Mouse (Mus musculus) megakaryocyte-erythroid progenitor cell, adult 5-6 weeks (primary cell): ENCODE data around the gene Btbd6. TPM values are rescaled to one million over a fixed set of nuclear protein-coding genes. Genes with fewer than 3 reads are reported as not detected.

ENCODE experiments used
- ATAC-seq: replicated peaks from 2 replicates; pipeline ENCODE4 v1.8.0; 2016; ENCODE audit warnings: mild to moderate bottlenecking, inconsistent platforms; ENCODE audit not compliant: severe bottlenecking, poor library complexity, low FRiP score, low TSS enrichment
- total RNA-seq, 2 experiments: library from RNA; stranded (forward) in 1 of 2; stranded (reverse) in 1 of 2; fragments of 200-1000, 215-1000 nt in 1 of 2; fragments of >200 nt in 1 of 2; fragmentation: Nextera tagmentation in 1 of 2; gene quantifications; 2 replicates each; pipeline ENCODE4 v1.2.3; 2014 to 2017

Gene Btbd6
- total RNA-seq, 2 experiments from 2014 or later: 6.5 to 8.7 TPM

DNA sequence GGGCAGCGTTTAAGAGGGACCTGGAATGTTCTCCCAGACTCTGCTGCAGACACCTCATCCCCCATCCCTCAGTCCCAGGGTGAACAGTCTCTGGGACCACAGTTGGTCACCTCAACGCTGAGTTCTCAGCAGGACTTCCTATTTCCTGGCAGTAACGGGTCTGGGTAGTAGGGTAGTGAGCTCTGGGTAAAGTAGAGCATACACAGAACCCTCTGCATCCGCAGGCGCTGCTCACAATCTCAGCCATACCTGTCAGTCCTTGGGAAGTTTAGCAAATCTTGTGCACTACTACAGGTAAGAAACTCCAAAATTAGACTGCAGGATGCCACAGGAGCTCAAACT, 24.8 kb downstream of the Btbd6 start:
- ATAC-seq: peak; percentile 15

DNA sequence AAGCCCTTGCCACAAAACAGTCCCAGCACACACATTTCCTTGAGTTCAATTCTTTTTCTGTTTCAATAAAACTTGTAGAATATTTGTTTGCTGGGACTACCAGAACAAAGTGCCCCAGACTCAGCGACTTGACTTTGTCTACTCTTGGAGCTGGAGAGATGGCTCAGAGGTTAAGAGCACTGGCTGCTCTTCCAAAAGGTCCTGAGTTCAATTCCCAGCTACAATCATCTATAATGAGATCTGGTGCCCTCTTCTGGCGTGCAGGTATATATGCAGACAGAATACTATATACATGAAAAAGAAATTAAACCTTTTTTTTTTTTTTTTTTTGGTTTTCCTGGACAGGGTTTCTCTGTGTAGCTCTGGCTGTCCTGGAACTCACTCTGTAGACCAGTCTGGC, 26.4 kb downstream of the Btbd6 start:
- ATAC-seq: no peak

DNA sequence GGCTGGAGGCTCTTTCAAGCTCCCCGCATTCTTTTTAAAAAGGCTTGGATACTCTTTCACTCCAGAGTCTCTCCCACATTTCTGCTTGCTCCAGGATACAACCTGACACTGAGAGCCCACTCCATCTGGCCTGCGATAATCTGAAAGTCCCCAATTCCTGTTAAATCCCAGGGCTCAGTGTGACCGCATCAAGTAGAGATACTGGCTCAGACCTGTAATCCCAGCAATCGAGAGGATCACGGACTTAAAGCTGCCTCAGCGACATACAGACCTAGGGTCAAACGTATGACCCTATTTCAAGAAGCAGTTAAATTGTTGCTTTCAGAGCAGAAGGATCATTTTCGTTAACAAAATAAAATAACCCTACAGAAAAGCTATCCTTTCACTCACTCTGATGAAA, 27.7 kb downstream of the Btbd6 start:
- ATAC-seq: no peak

DNA sequence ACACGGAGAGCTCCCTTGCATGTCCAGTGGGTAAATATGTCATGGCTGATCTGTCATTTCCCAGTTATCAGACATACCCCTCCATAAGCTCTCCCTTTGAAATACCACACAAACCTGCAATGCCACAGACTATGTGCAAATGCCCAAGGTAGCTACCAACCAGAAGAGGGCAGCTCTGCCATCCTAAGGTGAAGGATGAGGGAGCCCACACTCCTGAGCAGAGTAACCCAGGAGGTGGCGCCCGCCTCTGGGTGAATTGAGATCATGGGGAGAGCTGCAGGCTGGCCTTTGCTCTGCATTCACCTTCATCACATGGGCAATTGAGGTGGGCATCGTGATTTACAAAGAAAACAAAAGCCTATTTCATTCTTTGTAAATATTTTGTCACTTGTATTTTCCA, 28.7 kb downstream of the Btbd6 start:
- peak; percentile 63 for ATAC-seq

DNA sequence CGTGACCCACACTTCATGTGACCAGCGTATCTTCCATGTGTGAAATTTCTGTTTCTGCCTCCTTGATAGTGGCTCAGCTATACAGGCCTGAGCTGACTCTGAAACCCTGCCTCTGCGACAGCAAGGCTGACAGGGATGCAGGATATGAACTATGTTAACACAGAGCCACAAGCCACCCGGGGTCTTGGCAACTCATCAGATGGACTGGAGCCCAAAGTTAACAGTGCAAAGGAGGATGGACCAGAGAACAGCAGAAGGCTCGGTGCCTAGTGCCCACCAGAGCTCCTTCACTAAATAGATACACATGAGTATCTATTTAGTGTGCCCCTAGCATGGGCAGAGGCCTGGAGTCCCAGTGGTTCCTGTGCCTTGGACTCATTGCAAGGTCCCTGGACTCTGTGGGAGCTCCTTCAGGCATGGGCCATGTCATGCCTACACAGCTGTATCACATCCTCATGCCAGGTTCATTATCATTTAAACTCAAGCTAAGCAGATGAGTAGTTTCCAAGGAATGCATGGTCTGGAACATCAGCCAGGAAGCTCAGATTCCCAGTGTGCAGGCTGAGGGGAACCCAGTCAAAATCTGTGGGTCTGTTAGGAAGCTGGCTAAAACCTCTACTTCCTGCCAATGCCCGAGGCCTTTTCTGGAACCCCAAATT, 35.5 kb downstream of the Btbd6 start:
- ATAC-seq: no peak

DNA sequence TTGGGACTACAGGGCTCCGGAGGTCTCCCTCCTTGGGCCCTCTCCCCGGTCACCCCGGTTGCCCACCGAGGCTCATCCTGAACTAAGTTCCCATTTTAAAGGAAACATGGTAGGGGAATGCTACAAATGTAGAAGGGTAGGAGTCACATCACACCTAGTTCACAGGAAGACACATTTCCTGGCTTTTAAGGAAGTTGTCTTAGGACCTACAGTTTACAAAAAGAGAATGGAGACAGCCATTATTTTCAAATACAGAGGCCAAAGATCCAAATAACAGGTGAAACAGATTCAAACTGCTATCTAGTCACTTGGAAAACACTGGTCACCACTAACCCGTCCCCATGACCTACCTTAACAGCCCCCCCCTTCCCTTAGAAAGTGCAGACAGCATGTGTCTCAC, 36.2 kb downstream of the Btbd6 start:
- ATAC-seq: no peak

DNA sequence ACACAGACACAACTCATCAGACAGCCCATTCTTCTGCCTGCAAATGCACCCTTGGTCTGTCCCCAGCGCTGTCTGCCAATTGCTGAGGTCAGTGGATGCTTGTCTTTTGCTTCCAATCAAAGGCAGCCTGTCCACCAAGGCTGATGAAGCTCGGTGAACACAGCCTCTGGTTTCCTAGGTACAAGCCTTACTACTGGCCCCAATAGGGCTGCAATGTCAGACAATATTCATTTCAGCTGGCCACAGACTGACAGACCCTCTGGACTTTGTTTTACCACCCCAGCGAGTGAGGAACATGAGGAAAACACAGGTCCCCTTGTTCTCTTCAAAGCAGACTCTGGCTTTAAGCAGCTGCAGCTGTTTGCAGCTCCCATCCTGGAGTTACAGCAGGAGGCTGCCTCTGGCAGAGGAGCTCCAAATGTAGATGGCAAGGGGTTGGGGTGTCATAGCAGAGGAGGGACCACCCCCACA, 36.8 kb downstream of the Btbd6 start:
- no peak for ATAC-seq

DNA sequence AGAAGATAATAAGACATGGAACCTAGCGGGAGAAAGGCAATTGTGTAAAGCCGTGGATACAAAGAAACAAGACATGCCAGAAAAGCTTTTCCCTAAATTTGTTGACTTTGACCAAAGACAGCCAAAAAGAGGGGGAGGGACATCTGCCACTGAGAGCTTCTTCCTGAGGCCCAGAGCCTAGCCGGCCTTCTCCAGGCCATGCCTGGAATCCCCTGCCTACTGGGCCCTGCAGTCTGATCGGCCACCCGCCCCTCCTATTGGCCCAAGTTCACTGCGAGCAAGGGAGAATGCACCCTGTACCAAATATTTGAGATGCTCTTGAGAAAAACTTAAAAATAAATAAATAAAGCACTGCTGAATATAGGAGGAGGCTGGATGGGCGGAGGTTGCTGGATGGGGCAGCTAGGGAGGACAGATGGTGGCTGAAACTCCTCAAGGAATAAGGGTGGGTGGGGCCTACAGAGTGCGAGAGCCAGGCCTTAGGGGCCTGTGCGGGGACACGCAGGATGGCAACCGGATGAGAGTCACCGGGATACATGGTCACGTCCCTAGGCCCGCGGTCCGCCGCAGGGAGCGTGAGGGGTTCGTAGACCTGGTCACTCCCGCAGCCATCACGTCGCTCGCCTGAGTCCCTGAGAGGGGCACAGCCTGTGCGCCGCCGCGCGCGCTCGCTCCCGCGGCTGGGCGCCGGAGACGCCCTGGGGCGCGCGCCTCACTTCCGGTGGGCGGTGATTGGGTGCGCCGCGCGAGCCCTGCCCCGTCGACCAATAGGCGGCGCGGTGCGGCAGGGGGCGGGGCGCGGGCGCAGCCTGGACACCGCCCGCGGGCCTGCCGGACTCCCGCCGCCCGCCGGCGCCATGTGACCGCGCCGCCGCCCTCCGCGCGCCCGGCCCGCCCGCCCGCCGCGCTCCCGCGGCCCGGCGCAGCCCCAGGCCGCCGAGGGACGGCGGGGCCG, 37.6 kb downstream of the Btbd6 start, which contains the start of gene Pacs2:
Gene Pacs2 (plus strand): TSS at position 905 of the 955 bp plus-strand sequence.
- ATAC-seq: peak; percentile 72

DNA sequence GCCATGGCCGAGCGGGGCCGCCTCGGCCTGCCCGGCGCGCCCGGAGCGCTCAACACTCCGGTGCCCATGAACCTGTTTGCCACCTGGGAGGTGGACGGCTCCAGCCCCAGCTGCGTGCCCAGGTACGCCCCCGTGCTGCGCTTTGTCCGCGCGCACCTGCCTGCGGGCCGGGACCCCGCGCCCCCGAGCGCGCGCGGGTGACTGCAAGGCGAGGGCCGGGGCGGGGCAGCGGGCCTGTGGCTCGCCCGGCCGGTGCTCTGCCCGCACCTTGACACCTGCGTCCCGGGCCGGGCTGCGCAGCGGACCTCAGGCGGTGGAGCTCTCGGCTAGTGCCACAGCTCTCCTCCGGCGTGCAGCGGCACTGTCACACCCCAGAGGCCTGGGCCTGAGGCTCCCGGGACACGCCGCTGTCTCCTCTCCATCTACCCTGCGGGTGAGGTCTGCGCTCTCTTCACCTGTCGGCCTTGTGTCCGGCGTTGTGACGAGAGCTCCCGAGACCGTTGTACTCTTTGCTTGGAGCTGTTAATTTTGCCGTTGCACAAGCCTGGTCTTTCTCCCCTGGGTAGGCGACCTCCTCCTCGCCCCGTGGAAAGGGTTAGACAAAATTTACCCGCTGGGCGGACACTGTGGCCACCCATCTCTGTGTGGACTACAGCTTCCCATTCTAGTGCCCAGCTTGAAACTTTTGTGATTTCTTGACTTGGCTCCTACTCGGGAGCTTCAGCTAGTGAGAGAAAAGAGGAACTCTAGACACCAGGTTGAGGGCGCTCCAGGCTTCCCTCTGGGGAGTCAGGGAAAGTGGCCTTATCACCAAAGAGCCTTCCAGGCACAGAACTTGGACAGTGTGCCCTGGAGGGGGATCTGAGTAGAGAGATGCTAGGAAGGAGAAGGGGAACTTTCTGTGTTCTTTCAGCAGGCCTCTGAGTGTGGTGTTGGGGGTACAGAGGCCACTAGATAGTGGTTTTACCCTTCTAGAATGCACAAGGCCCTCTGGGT, 38.6 kb downstream of the Btbd6 start:
- ATAC-seq: peak; percentile 62

DNA sequence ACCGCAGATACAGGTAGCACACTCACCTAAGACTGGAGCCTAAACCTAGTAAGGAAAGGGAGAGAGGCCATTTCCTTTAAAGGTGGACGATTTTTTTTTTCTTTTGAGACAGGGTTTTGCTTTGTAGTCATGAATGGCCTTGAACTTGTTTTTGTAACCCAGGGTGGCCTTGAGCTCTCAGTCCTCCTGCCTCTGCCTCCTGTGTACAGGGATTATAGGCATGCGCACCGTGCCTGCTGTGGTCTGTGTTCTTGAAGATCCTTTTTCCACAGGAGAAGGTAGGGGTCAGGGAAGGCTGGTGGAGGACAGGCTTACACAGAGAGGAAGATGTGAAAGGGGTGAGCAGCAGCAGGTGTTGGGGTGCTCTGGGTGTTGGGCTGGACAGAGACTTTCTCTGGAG, 39.7 kb downstream of the Btbd6 start:
- ATAC-seq: no peak

DNA sequence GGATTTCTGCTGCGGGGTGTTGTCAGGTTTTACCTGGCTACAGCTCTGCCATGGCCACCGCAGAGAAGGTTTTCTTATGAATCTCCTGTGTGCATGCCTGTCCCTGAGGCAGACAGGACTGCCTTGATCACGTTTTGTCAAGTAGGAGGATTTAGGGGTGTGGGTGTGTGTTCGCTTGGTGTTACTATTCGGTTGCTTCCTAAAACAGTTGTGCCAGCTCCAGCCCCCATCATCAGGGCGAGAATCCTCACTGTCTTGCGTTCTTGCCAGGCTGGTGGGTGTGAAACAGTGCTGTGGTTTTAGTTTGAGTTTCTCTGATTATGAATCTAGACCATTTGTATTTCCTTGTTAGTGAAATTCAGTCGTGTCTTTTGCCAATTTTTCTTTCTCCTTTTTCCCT, 40.7 kb downstream of the Btbd6 start:
- no peak for ATAC-seq

DNA sequence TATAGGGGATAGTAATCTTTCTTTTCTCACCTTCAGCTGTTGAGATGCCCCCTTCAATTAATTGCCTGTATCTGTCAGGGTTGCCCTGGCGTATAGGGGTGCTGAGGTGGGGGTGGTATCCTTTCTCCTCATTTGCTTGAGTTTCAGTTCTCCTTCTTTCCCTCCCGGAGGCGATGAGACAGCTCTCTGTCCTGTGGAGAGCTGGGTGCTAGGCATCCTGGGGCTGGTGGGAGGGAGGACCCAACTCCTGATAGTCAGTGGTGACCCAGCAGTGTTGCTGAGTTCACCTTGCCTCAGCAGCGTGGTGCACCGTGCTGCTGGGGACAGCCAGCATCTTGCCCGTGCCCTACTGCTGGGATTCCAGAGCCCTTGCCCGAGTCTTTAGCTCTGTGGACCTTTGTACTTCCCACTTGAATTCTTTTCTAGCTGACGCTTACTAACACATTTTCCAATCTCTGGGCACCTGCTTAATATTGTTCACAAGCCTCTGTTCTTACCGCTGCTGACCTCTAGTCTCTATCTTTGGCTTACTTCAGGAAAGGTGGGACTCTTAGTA, 41.2 kb downstream of the Btbd6 start:
- no peak for ATAC-seq

DNA sequence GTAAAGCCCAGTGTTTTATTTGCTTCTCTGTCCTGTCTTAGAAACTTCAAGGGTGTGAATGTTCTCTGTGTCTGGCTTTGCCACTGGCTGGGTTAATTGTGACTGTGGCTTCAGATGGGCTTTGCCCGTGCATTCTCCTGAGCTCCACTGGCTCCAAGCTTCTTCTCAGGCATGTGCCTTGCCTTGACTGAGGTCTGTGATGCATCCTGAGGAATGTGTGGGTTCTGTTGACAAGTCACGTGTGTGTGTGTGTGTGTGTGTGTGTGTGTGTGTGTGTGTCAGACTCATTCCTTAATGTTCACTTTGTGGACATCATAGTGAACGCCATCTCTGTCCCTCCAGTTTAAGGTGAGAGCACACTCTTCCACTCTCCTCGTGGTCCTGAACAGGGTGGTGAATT, 42.5 kb downstream of the Btbd6 start:
- no peak for ATAC-seq

DNA sequence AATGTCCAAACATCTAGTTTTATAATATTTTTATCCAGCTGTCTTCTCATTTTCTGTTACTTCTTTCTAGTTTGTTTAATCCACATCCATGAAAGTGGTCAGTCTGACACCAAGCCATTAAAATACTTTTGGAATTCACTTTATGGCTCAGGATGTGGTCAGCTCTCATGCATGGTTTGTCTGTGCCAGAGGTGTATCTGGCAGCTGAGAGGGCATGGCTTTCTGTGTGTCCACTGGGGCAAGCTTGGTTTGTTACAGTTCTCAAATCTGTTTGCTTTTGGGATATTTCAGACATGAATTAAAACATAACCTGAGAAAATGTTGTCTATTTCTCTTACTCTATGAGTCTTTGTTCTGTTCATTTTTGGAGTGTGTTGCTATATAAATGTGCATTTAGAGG, 45.2 kb downstream of the Btbd6 start:
- ATAC-seq: no peak

DNA sequence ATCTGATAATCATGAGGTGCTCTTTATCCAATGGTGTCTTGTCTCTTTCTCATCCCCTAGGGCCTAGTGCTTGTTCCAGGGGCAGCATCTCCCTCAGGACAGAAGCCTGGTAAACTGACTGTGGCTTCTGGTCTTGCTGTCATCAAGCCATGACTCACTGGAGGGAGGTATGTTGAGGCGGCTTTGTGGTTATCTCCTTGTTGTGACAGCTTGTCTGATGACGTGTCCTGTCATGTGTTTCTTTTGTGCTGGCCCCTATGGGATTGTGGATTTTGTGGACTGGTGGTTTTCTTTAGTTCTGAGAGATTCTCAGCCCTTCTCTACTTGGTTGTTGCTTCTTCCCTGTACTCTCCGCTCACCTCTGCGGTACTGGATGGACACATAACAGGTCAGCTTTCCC, 46.8 kb downstream of the Btbd6 start:
- no peak for ATAC-seq

DNA sequence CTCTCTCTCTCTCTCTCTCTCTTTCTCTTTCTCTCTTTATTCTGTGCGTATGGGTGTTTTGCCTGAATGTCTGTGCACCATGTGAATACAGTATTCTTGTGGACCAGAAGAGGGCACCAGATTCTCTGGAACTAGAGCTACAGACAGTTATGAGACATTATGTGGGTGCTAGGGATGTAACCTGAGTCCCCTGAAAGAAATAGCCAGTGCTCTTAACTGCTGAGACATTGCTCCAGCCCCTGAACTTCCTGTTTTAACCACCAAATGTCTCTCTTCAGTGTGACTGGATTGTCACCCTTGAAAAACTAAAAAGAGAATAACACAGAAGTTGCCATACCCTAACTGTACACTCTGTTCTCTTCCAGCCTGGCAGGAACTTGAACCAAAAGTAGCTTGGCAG, 50.3 kb downstream of the Btbd6 start:
- ATAC-seq: no peak

DNA sequence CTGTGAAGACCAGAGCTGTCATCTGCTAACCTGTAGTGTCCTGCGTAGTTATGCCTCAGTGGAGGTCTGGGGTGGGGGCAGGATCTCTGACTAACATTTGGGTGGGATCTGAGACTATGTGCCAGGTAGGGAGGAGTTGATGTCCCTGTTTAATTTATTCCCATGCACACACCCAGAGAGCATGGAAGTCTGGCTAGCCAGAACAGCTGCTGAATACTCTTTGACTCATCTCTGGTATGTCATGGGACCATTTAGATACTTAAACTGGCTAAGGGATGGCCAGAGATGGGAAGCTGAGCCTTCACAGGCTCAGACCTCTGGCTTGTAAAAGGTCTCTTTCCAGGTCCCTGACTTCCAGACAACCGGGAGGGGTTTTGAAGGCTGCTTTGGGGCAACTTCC, 51.2 kb downstream of the Btbd6 start:
- ATAC-seq: no peak

DNA sequence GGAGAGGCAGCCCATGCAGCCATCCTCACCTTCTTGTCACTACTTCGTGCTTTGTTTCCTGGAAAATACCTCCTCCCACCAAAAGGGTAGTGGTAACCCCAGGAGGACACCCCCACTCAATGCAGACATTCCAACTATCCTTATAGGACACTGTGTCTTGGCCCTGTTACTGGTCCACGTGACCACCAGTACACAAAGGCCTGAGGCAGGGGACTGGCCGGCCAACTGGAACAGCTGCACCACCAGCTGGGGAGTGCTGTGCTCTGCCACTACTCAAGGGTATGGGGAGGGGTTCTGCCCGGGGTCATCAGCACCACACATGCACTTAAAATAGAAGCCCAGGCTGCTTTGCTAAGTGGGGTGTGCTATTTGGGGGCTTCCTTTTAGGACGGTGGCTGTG, 51.8 kb downstream of the Btbd6 start:
- ATAC-seq: no peak
